Mouse (Mus musculus): ENCODE data around the gene Ttll3. TPM values are rescaled to one million over a fixed set of nuclear protein-coding genes. Genes with fewer than 3 reads are reported as not detected.

Gene Ttll3
- total and polyA plus RNA-seq, 3 experiments = 5.7 to 11.2 TPM; not detected in 1

DNA sequence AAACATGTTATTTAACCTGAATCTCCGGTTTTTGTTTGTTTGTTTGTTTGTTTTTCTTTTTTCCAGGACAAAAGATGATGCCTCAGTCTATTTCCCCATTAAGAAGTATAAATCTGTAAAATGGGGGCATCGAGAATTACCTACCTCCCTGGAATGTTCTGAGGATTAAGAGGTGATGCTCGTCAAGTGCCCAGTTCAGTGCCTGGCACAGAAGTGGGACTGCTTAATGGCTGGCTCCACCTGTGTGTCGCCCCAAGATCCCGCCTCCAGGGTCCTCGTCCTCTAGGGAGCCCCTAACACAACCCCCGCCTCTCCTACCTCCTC is 11.9 kb upstream of the Ttll3 start:
- Histone ChIP-seq H3K4me3 (ENCODE audit: control insufficient read depth in 1 of 2, insufficient read depth in 1 of 2, low read depth in 2 of 2, low read length in 2 of 2) (peak overlapping the region; percentile 82 to 95), H3K79me2 (ENCODE audit: control insufficient read depth, insufficient read depth, low read length, poor library complexity) (peaks cover 33% of the 10 kb centered on the region), H3K27ac (ENCODE audit: control insufficient read depth, low read depth, low read length) (peak overlapping the region; percentile 42), H3K27me3 (ENCODE audit: control insufficient read depth in 1 of 2, insufficient read depth in 2 of 2, low read length in 2 of 2) (no peaks in the 10 kb centered on the region), H3K9ac (ENCODE audit: control insufficient read depth, low read depth, low read length, poor library complexity, severe bottlenecking) (peak overlapping the region; percentile 92), H3K36me3 (ENCODE audit: control insufficient read depth in 1 of 2, insufficient read depth in 2 of 2, low read length in 2 of 2) (peaks cover 7 to 20% of the 10 kb centered on the region in 2 experiments), H3K4me1 (ENCODE audit: control insufficient read depth in 1 of 2, insufficient read depth in 2 of 2, low read length in 2 of 2) (peaks cover 0 to 12% of the 10 kb centered on the region in 2 experiments; a peak in 2 of 4 replicates), H3K9me3 (replicated peaks; ENCODE audit: insufficient read depth, low read length) (no peaks in the 10 kb centered on the region)
- TF ChIP-seq TBP (IDR thresholded peaks at IDR 0.05; ENCODE audit: low read depth, low read length) (peak; percentile 82), E2F4 (IDR thresholded peaks at IDR 0.05; ENCODE audit: borderline replicate concordance, low read depth, low read length) (no peak), ZNF384 (IDR thresholded peaks at IDR 0.05; ENCODE audit: low read depth, low read length) (no peak), NELFE (IDR thresholded peaks at IDR 0.05; ENCODE audit: low read depth, low read length) (peak; percentile 58), POLR2A (IDR thresholded peaks at IDR 0.05; ENCODE audit: control insufficient read depth in 1 of 2, insufficient read depth in 1 of 2, low read depth in 1 of 2, low read length in 2 of 2, poor library complexity in 1 of 2) (peak in 1 of 2 experiments; percentile 81; a peak in 2 of 4 replicates), GABPA (IDR thresholded peaks at IDR 0.05; ENCODE audit: low read depth, low read length) (no peak)
- no peak for DNase-seq (ENCODE audit: low read depth, low spot score)

- H3K36me3 ChIP-seq (ENCODE audit: control insufficient read depth in 1 of 2, insufficient read depth in 2 of 2, low read length in 2 of 2) = peaks cover 11 to 20% of the 10 kb centered on the region in 2 experiments
- H3K27me3 ChIP-seq (ENCODE audit: control insufficient read depth in 1 of 2, insufficient read depth in 2 of 2, low read length in 2 of 2) = no peaks in the 10 kb centered on the region
- H3K4me3 ChIP-seq (ENCODE audit: control insufficient read depth in 1 of 2, insufficient read depth in 1 of 2, low read depth in 2 of 2, low read length in 2 of 2) = peak within 1 kb of the TSS; percentile 83 to 95
- H3K9me3 ChIP-seq (replicated peaks; ENCODE audit: insufficient read depth, low read length) = no peaks in the 10 kb centered on the region
- peak within 1 kb of the TSS; percentile 92 for H3K9ac ChIP-seq (ENCODE audit: control insufficient read depth, low read depth, low read length, poor library complexity, severe bottlenecking)
- peak; percentile 97 for DNase-seq (ENCODE audit: low read depth, low spot score)
- peaks cover 33% of the 10 kb centered on the region for H3K79me2 ChIP-seq (ENCODE audit: control insufficient read depth, insufficient read depth, low read length, poor library complexity)
- H3K4me1 ChIP-seq (ENCODE audit: control insufficient read depth in 1 of 2, insufficient read depth in 2 of 2, low read length in 2 of 2) = peaks cover 0 to 12% of the 10 kb centered on the region in 2 experiments; a peak in 2 of 4 replicates
- peak within 1 kb of the TSS; percentile 96 for H3K27ac ChIP-seq (ENCODE audit: control insufficient read depth, low read depth, low read length)
- TF ChIP-seq KAT2A (conservative IDR thresholded peaks at IDR 0.05; ENCODE audit: low read depth, low read length) (no peak; the same call in none of the 2 replicates), GABPA (IDR thresholded peaks at IDR 0.05; ENCODE audit: low read depth, low read length) (no peak), ZKSCAN1 (IDR thresholded peaks at IDR 0.05; ENCODE audit: low read depth, low read length) (no peak), E2F4 (IDR thresholded peaks at IDR 0.05; ENCODE audit: borderline replicate concordance, low read depth, low read length) (no peak), ZNF384 (IDR thresholded peaks at IDR 0.05; ENCODE audit: low read depth, low read length) (no peak), NRF1 (IDR thresholded peaks at IDR 0.05; ENCODE audit: insufficient read depth, low read depth, low read length, poor library complexity, severe bottlenecking) (peak; percentile 78), BHLHE40 (IDR thresholded peaks at IDR 0.05; ENCODE audit: borderline replicate concordance, low read depth, low read length) (no peak), MEF2A (IDR thresholded peaks at IDR 0.05; ENCODE audit: extremely low read depth, insufficient replicate concordance, low read depth, low read length, poor library complexity, severe bottlenecking) (0 out of 2 replicates have a peak, but pooled peaks have one; percentile 42), TCF12 (IDR thresholded peaks at IDR 0.05; ENCODE audit: low read depth, low read length) (peak; percentile 78), TBP (IDR thresholded peaks at IDR 0.05; ENCODE audit: low read depth, low read length) (peak; percentile 63; the same call in 1 of the 2 replicates), MYB (IDR thresholded peaks at IDR 0.05; ENCODE audit: low read depth, low read length) (0 out of 2 replicates have a peak, but pooled peaks have one; percentile 39), GATA1 (IDR thresholded peaks at IDR 0.05; ENCODE audit: low read depth, low read length) (peak; percentile 17; the same call in 1 of the 2 replicates), SIN3A (IDR thresholded peaks at IDR 0.05; ENCODE audit: low read length) (peak; percentile 89), MAX (IDR thresholded peaks at IDR 0.05; ENCODE audit: low read length) (no peak), TAL1 (IDR thresholded peaks at IDR 0.05; ENCODE audit: low read length) (no peak), ETS1 (IDR thresholded peaks at IDR 0.05; ENCODE audit: low read depth, low read length) (no peak; the same call in 1 of the 2 replicates), CHD2 (IDR thresholded peaks at IDR 0.05; ENCODE audit: low read length) (no peak), POLR2AphosphoS5 (IDR thresholded peaks at IDR 0.05; ENCODE audit: borderline replicate concordance, low read depth, low read length) (no peak), CHD1 (IDR thresholded peaks at IDR 0.05; ENCODE audit: low read depth, low read length) (peak; percentile 100), ELF1 (IDR thresholded peaks at IDR 0.05; ENCODE audit: low read depth, low read length) (peak; percentile 98), ZC3H11A (IDR thresholded peaks at IDR 0.05; ENCODE audit: low read depth, low read length) (no peak), POLR2AphosphoS2 (IDR thresholded peaks at IDR 0.05; ENCODE audit: low read length) (peak; percentile 80), POLR2A (IDR thresholded peaks at IDR 0.05; ENCODE audit: control insufficient read depth in 1 of 2, insufficient read depth in 1 of 2, low read depth in 1 of 2, low read length in 2 of 2, poor library complexity in 1 of 2) (peak; percentile 74 to 77), NELFE (IDR thresholded peaks at IDR 0.05; ENCODE audit: low read depth, low read length) (peak; percentile 84), MYC (IDR thresholded peaks at IDR 0.05; ENCODE audit: low read depth, low read length) (0 out of 2 replicates have a peak, but pooled peaks have one; percentile 14), EP300 (IDR thresholded peaks at IDR 0.05; ENCODE audit: low read depth in 1 of 2, low read length in 2 of 2) (peak in 1 of 2 experiments; percentile 25; a peak in 2 of 4 replicates), UBTF (IDR thresholded peaks at IDR 0.05; ENCODE audit: borderline replicate concordance, insufficient read depth, low read depth, low read length) (no peak)
Observed at GRCm38 (mm10) chr6:113377496-113378385, 11.3 kb upstream of the Ttll3 start, which contains the start of the genes Tada3 and Arpc4. Gene Tada3 (minus strand): TSS chr6:113377883. Gene Arpc4 (plus strand): TSS chr6:113378115.
